Mouse (Mus musculus) cerebral cortex, adult 2 months (tissue): ENCODE results near the gene Asb4.

ENCODE experiments used
- WGBS: fragments of 180-500 bp; shearing (Covaris S2); methylation state at CpG from one replicate; pipeline ENCODE4 v1.1.7; 2018; 5-methylcytosine and 5-hydroxymethylcytosine counted together

Gene Asb4

DNA sequence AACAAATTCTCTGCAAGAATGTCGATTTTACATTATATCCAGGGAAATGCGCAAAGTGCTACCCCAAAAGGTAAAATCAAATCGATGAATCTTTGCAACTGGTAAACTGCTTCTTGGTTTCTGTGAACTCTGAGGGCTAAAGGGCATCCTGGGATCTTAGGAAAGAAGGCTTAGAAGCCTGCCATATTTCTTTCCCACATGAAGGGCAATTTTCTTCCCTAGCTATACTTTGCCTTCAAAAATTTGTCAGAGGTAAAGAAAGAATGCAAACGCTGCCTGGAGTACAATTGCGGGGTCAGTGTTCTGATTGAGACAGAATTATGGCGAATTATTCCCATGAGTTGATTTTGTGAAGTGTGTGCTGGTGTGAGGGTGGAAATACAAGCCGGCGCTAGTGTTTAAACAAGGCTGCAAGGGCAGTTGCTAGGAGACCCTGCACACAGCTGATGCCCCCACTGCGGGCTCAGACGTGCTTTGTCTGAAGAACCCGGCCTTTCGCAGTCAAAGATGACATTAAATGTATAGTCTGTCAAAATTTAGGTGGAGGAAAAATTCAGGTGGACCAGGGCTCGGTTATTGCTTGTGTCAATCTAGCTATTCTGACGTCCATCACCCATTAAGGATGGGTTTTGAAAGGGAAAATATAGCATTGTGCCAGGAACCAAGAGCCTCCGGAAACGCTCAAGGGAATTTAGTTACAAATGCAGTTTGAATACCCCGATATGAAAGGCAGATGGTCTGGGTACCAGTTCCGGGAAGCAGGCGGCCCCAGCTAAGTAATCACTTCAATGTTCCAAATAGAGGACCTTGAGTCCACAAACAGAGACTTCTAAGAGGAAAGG is at the start of gene Asb4:
TSS of gene Asb4 (plus strand) at position 51 of the 842 bp plus-strand sequence.
- WGBS, result 16% methylated on average over 19 of the region's 19 CpGs

DNA sequence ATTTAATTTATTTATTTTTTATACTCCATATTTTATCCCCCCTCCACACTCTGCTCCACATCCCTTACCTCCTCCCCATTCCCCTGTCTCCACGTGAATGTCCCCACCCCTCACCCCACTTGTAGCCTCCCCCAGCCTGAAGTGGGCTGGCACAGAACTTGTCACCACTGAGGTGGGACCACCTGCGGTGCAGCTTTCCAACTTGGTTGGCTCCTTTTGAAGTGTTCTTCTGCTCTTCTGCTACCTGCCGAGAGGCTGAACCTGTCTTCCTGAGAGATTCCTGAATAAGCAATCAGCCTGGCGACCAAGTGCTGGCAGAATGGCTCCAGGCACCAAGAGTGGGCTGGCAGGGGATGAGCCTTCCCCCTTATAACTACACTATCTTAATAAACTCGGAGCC is 49.2 kb upstream of the Asb4 start:
- whole genome bisulfite sequencing, result 63% methylated on average over 5 of the region's 5 CpGs

DNA sequence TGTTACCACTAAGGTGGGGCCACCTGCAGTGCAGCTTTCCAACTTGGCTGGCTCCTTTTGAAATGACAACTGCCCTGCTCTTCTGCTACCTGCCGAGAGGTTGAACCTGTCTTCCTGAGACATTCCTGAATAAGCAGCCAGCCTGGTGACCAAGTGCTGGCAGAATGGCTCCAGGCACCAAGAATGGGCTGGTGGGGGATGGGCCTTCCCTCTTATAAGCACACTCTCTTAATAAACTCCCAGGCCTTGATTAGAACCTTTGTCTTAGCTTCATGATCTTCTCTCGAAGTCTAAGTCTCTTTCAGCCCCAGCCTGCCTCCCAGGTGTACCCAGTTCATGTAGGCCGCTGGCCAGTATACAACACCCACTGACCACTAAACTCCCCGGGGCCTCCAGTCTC is 44.4 kb upstream of the Asb4 start:
- 96% methylated on average over 4 of the region's 4 CpGs for WGBS

DNA sequence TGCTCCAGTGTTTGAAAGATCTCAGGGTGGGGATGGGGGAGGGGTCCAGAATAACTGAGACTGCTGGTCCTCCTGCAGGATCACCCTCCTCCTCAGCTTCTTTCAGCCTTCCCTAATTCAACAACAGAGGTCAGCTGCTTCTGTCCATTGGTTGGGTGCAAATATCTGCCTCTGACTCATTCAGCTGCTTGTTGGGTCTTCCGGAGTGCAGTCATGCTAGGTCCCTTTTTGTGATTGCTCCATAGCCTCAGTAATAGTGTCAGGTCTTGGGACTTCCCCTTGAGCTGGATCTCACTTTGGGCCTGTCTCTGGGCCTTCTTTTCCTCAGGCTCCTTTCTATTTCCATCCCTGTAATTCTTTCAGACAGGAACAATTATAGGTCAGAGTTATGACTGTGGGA is 43.9 kb upstream of the Asb4 start:
- 90% methylated on average over 1 of the region's 1 CpGs for WGBS

DNA sequence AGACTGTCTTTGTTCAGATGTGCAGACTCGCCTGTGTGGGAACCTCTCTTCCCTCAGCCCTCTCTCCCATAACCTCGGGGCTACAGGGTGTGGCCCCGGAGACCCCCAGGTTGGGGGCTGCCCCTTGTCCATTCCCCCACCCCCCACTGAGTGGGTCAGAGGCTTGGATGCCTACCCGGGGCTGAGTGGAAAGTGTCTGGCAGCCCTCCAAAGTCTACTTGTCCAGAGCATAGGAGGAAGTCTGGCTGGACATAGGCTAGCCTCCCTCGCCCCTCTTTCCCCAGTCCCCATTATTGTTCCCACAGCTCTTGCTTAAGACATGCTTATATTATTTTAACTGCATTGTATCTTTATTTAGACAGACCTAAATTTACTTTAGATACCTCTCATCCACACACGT is 38.9 kb upstream of the Asb4 start:
- WGBS, result 59% methylated on average over 6 of the region's 6 CpGs

DNA sequence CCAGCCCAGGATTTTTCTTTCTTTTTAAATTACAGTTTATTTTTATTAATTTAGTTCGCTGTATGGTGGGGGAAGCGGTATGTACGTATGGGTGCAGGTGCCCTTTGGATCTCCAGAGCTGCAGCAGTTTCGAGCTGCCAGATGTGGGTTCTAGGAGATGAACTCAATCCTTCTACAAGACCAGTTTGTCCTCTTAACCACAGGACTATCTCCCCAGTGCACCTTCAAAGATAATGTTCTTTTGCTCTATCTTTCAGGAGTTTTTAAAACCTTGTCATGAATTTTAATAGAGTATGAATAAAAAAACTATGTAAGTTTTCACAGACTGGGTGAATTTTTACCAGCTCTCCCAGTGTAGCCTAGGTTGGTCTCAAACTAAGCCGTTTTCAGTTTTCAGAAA is 22.8 kb upstream of the Asb4 start:
- WGBS, result 90% methylated on average over 5 of the region's 5 CpGs

DNA sequence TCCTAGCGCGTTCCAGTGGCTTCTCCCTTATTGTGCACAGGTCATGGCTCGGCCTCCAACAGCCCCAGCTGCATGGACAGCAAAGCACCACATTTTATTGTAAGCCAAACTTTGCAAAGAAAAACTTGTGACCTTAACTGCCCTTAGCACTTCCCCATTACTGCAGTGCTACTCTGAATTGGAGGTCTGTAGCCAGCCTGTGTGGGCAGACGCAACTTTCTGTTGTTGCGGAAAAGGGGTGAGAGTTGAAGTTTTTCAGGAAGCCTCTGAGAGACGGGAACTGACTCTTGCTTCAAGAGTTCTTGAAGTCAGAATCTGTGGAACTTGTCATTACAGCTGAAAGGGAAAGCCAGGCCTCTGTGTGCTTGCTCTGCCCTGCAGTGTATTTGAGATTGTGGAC is 21.2 kb upstream of the Asb4 start:
- 83% methylated on average over 6 of the region's 6 CpGs for WGBS

DNA sequence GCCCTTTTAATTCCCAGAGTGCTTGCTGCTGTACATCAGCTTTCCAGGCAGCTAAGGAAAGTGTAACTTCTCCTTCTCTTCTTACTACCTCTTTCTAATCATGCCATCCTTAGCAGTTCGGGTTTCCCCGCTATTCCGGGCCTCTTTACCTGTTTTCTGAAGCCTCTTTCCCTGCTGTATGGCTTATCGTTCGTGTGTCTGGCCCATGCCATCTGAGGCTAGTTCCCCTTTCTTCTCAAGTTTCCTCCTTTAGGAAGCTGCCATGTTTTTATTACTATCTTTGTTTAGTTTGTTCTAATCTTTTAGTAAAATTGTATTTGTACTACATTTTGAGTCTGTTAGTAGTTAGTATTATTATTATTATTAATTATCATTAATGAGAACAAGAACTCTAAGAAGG is 17.3 kb upstream of the Asb4 start:
- 93% methylated on average over 5 of the region's 5 CpGs for WGBS

DNA sequence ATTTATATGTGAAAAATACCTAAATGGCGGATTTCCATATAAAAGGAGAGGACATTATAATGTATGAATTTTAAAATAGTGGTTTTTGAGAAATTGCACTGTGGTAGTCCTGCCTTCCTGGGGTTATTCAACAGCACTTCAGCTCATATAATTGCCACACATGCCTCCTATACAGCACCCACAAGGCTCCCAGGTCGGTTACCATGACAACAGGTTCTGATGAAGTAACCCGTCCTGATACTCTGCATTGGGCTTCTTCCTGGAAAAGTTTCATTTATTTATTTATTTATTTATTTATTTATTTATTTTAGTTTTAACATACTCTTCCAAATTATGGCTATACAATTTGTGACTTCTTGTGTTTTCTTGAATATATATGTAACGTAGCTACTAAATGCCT is 6.3 kb upstream of the Asb4 start:
- WGBS, result 91% methylated on average over 4 of the region's 4 CpGs

DNA sequence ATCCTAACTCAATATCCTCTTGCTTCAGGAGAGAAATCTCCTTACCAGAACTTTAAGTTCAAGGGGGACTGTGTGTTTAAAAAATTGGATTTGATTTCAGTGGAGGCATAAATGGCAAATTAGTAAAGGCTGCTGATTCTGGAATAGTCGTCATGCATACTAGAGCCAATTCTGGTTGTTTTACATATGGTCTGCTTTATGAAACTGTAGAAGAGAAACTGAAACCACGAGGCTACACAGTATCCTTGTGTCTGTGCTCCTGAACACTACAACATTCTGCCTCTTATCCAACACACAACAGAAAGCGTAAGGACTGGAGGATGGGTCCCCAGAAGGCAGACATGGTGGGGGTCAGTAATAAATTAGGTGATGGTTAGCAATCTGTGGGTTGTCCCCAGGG is 4.1 kb upstream of the Asb4 start:
- WGBS, result 76% methylated on average over 3 of the region's 3 CpGs

DNA sequence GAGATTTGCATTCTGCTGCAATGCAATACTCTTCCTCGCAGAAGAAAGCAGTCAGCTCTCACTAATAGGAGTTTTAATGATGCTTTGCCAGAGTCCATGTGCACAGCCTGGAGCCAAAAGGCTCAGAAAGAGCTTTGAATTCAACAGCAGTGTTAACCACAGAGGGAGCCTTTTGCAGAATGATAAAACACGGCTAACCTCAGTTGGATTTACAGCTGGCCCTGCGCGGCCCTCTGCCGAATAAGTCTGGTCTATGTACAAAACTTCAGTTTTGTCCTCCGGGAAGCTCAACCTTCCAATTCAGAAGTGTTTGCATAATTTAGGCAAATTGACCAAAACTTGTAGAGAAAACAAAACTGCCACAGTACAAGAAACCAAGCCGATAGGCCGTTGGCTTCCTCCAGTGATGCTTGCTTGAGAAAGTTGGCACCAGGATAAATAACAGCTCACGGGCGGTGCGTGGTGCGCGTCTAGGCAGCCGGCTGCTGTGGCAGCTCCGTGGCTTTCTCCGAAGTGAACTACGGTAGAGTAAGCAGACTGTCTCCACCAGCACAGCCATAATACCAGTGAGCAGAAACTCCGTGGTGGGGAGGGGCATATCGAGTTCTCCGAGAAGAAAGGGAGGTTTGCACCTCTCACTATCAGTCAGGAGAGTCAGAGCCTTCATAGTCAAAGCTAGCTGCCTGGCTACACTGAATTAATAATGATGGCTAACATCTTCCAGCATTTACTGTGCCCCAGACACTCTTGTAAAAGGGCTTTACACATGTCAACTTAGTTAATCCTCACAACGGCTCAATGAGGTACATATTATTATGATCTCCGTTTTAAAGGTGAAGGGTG is 3.2 kb upstream of the Asb4 start:
- 27% methylated on average over 22 of the region's 22 CpGs for WGBS

DNA sequence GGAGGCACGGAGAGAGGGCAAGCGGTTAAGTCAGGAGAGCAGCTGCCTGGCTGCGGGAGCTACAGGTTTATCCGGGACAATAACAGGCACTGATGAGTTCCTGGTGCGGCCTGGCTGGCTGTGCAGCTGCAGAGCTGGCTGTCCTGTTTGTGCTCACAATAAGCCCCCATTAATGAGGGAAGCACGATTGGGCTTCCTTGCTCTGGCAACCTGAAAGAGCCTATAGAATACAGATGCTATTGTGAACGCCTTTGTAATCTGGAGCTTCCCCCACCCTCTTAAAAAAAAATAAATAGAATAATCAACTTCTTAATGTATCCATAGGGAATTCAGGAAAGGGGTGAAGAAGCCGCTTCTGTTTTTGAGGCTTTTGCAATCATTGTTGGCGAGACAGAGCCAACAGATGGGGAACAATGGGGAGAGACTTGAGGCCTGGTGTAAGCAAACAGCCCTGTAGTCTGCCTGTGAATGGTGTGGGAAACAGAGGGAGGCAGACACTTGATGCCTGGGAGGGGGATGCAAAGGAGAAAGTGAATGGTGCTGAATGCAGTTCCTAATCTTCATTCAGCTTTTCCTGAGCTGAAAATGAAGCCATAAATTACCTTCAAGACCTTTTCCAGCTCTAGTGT is 2.4 kb upstream of the Asb4 start:
- WGBS, result 55% methylated on average over 9 of the region's 9 CpGs

DNA sequence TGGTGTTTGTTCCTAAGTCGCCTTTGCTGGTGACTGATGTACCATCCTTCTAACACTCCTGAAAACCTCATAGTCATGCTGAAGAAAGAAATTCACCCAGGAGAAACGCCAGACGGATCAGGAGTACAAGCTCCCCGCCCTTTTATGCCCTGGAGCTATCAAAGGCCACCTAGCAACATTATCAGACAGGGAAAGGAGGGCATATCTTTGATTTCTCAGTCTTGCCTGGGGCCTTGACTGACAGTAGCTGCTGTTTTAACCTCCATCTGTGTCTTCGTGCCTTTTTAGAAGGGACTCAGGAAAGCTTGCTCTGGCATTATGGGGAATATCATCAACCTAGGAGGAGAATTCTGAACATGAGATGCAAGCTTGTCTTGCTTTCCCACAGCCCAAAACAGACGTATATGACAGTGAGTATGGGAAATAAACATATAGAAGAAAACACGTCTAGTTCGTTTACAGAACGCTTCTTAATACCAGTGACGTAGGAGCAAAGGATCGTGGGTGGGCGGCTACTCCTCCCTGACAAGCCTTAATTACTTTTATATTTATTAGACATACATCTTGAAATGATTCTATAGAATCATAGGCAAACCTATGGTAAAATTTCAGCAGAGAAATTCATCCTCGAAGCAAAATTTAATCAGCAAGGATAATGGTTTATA is 1.1 kb upstream of the Asb4 start:
- 50% methylated on average over 13 of the region's 13 CpGs for WGBS

DNA sequence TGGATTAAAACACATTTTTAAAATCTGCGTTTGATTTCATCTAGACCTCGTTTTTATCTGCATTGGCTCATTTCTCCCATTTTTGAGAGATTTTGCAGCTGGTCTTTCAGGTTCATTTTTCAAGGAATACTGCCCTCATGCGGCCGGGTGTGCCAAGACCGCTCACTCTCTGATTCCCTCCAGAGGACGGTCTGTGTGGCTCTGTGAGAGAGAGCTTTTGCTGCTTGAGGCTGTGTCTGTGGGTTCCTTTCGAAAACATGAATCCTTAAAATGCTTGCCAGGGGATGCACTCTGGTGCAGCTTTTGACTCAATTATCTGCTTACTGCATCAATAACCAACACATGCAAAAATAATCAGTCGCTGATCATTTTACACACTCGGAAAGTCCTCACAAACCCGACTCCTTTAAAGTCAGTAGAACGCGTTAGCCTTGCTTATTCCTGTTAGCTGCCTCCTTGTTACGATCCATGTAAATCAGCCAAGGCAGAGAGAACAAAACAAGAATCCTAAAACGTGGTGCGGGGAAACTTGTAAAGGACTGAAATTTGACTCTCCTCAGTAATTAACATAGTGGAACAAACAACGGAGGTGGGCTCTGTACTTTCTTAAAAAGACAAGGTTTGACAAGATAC is 487 bp upstream of the Asb4 start:
- WGBS, result under 1% methylated on average over 16 of the region's 16 CpGs

DNA sequence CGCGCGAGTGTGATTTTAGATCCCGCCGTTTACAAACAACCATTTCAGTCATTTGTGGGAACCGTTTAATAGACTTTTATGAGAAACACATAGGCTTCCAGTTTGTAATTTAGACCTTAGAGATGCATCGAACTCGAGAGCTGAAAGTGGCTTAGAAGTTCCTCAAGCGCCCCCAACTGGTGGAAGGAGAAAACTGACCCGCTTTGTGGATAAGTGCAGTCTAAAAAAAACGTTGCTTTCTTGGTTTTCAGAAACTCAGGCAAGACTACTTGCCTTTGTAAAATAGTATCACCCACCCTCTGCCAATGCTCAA is 948 bp downstream of the Asb4 start:
- WGBS, result 2% methylated on average over 11 of the region's 11 CpGs

DNA sequence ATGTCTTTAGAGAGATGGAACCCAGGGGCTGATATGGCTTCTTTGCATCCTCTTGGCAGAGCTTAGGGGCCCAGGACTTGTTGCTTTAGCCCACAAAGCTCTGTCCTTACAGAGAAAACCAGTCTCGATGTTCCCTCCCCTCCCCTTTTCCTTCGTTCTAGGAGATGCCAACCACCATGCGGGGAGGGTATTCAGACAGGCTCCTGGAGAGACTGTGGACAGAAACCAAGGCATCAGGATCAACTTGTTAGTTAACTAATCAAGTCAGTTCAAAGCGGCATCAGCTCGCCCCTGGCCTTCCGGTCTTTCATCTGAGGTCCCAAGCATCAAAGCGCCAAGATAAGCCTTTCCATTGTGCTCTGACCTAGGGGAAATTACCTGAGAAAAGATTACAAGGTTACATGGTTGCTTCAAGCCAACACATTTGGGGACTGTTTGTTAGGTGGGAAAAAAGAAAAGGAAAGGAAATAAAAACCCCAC is 2.0 kb downstream of the Asb4 start:
- 67% methylated on average over 7 of the region's 7 CpGs for WGBS

DNA sequence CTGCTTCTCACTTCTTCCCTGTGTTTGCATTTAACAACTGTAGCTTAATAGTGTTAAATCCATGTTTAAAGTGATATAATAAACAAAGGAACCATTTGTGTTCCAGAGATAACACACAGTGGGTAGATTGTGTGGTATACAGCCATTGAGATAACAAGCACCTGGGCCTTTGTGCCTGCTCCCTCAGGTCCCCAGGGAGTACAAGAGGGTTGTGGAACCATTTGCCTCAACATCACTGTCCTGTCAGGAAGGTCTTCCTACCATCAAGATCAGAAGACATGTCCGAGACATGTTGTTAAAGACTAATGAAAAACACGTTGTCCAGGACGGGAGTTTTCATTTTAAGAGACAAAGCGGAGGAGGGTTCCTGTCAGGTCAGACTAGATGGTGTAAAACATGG is 3.3 kb downstream of the Asb4 start:
- 94% methylated on average over 4 of the region's 4 CpGs for WGBS

DNA sequence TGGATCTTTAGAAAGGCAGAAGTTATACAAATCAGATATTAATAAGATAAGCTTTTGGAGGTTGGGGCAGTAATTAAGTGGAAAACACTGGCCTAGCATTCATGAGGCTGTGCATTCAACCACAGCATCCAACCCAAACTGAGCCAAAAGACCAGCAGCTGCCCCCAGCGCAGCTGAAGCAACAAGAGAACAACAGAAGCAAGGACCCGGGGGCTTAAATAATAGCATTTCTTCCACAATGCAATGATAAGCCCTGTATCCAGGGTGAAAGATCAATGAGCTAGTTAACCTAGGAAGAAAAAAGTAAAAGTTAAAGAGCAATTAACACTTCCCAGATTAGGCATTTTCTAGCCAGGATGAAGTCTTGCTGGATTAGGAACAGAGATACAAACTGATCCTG is 4.2 kb downstream of the Asb4 start:
- WGBS, result 64% methylated on average over 2 of the region's 2 CpGs

DNA sequence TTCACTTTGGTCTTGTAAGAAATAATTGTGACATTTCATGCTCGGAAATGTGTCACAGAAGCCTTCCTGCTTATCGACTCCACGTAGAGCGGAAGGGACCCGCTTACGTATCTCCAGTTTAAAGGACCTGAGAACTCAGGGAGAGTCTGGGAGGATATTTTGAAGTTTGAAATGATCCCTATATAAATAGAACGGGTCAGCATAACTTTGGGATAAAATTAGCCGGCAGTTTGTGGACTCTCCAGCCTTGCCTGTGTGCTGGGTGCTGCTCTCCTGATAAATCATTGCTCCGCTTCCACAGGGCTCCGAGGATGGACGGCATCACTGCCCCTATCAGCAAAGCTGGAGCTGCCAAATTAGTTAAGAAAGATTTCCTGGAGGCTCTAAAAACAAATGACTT is 7.1 kb downstream of the Asb4 start:
- 17% methylated on average over 11 of the region's 11 CpGs for WGBS

DNA sequence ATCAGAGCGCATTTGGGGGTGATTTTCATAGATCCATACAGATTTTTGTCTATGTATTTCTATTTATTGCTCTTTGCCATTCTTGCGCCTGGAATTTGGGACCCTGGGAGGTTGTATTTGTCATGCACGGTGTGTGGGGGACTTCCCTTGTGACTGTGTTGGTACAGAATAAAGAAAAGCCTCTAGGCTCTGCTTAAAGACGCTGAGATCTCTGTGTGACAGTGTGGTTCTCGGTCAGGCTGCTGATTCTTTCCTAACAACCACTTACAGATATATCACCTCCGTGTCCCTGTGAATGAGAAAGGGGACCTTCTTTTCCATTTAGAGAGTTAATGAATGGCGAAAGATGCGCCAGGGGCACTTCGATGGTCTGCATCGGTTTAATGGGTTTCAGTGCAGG is 7.8 kb downstream of the Asb4 start:
- 51% methylated on average over 10 of the region's 10 CpGs for WGBS

DNA sequence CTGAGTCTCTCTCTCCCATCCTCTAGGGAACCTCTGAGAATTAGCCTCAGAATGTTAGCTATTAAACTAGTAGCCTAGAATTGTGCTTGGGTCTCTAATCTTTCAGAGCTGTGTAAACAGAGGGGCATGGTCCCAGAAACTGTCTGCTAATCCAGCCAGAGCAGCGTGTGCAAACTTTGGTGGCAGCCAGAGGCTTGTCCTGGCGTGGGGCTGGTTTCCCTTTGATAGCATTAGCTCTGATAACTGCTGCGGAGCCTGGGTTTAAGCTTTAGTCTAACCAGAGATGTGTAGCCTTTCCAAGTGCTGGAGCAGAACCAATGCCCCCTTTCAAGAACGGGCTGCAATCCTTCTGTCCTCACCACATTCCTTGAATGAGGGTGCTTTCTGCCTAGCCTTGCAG is 11.8 kb downstream of the Asb4 start:
- 54% methylated on average over 4 of the region's 4 CpGs for WGBS

DNA sequence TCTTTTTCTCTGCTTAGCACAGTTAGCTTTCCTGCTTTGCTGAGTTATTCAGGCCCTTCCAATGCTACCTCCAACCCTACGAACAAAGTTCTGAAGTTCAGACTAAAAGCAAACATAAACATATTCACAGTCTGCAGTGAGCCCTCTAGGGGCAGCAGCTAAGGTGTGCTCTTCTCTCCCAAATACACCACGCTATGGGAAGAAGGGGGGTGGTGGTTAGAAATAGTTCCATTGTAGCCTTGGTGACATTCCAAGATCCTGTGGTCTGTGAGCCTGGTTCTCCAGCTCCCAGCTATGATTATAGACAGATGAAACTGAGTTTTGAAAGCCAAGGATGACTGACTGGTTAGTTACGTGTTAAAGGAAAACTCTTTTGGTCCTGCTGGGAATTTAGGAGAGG is 13.6 kb downstream of the Asb4 start:
- WGBS, result 47% methylated on average over 3 of the region's 3 CpGs
